In the genomic region with DNA sequence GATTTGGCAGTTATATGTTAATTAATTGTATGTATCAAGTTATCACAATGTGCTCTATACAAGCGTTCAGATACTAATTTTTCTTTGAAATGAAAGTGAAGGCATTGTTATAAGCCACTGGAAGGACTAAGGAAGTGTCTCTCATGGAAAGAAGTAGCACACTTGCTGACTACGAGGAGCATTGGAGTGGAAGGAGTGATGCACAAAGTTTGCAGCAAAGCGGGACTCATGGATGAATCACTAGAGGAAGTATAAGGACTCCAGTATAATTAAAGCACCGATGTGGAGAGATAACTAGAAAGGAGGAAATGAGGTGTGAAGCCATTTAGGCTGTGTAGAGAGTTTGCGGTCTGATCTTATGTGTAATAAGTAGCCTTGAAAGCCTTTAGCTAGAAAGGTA, we compare ENCODE assay signal across 23 mouse cellular contexts. TPM values are rescaled to one million over a fixed set of nuclear protein-coding genes. Genes with fewer than 3 reads are reported as not detected.
DNase-seq lines count a peak whose midpoint lies in the region; ATAC-seq lines count a peak whose summit lies in the region.
"Had no signal": no experiment of that assay in that cellular context is flagged by ENCODE, and none has a peak within 500 bp of the region (broad histone marks: within the 10 kb centered on the region; RNA-seq: fewer than 3 reads in every experiment).

No protein-coding gene starts in this region.

- no peak for DNase-seq in kidney, adult 8-10 months
- peak; percentile 82 for DNase-seq in Muller cell, postnatal 12 days (ENCODE audit: inconsistent ontology term)
- peak; percentile 62 for DNase-seq in retina, embryonic 14.5 days (ENCODE audit: low spot score)
- DNase-seq in testis, postnatal 14 days (ENCODE audit: low spot score): no peak
- DNase-seq in heart, adult 8-10 months (ENCODE audit: low spot score): no peak
- DNase-seq: adrenal gland, adult 8-10 months; adrenal gland, postnatal 36 days; cerebellum, adult 11-12 months; cerebellum, adult 9-10 months; cerebellum, postnatal 25 days; gastrocnemius, postnatal 10 days; heart, adult 18-20 months had no signal

- WGBS in kidney, embryonic 15.5 days: 65% methylated on average over 5 of the region's 5 CpGs

- no peak overlapping the region for H3K4me3 ChIP-seq in kidney, embryonic 15.5 days (replicated peaks)
- H3K4me3 ChIP-seq: embryonic facial prominence, embryonic 12.5 days; forebrain, embryonic 15.5 days; hindbrain, embryonic 10.5 days; intestine, embryonic 15.5 days had no signal

- 0 out of 2 replicates have a peak, but pooled peaks have one; percentile 29 for ATAC-seq in kidney, embryonic 15.5 days (replicated peaks; ENCODE audit: low FRiP score)
- ATAC-seq: forebrain, embryonic 15.5 days; intestine, embryonic 15.5 days had no signal

- no peaks in the 10 kb centered on the region for H3K36me3 ChIP-seq in kidney, embryonic 15.5 days
- H3K36me3 ChIP-seq: embryonic facial prominence, embryonic 12.5 days; forebrain, embryonic 15.5 days; hindbrain, embryonic 10.5 days; intestine, embryonic 15.5 days had no signal

- H3K9me3 ChIP-seq in kidney, embryonic 15.5 days (replicated peaks): no peaks in the 10 kb centered on the region
- H3K9me3 ChIP-seq: embryonic facial prominence, embryonic 12.5 days; forebrain, embryonic 15.5 days; hindbrain, embryonic 10.5 days; intestine, embryonic 15.5 days had no signal

- no peak overlapping the region for H3K4me2 ChIP-seq in kidney, embryonic 15.5 days
- H3K4me2 ChIP-seq: embryonic facial prominence, embryonic 12.5 days; forebrain, embryonic 15.5 days; heart, embryonic 11.5 days; intestine, embryonic 15.5 days had no signal

- no peak overlapping the region for H3K9ac ChIP-seq in kidney, embryonic 15.5 days
- H3K9ac ChIP-seq: embryonic facial prominence, embryonic 12.5 days; forebrain, embryonic 15.5 days; intestine, embryonic 15.5 days had no signal

- no peaks in the 10 kb centered on the region for H3K27me3 ChIP-seq in kidney, embryonic 15.5 days
- H3K27me3 ChIP-seq: embryonic facial prominence, embryonic 12.5 days; forebrain, embryonic 15.5 days; intestine, embryonic 15.5 days had no signal

- H3K27ac ChIP-seq in kidney, embryonic 15.5 days: no peak overlapping the region
- H3K27ac ChIP-seq: embryonic facial prominence, embryonic 12.5 days; forebrain, embryonic 15.5 days; hindbrain, embryonic 10.5 days; intestine, embryonic 15.5 days had no signal

- no peaks in the 10 kb centered on the region for H3K4me1 ChIP-seq in kidney, embryonic 15.5 days
- H3K4me1 ChIP-seq: embryonic facial prominence, embryonic 12.5 days; forebrain, embryonic 15.5 days; hindbrain, embryonic 10.5 days; intestine, embryonic 15.5 days had no signal

RNA-seq across cellular contexts. Expression of gene Serpinb7, which starts 45.9 kb away (rescaled TPM):
- 0.39 TPM in 1 of 2 replicates, not detected in the other for polyA plus RNA-seq in kidney, embryonic 15.5 days (2015; fragmentation: Nextera tagmentation; extraction: Ambion mirVana)
- not detected for total RNA-seq in heart, adult 8-10 months (2022)
- total RNA-seq: adrenal gland, adult 8-10 months; adrenal gland, postnatal 36 days; ES-E14; gastrocnemius, postnatal 10 days; gastrocnemius, postnatal 4 days; heart, adult 18-20 months; heart, postnatal 25 days had no signal
- polyA plus RNA-seq: cortical plate, adult 2 months; forebrain, embryonic 11.5 days; forebrain, embryonic 15.5 days; heart, embryonic 11.5 days had no signal

Comparison
In these comparisons a context has a peak if more than half of its experiments do, and no peak if none do; other contexts are left out.
1. DNase-seq: peak in Muller cell, postnatal 12 days (single experiment) and retina, embryonic 14.5 days (single experiment); none in kidney, adult 8-10 months (0 of 2), testis, postnatal 14 days (single experiment) and heart, adult 8-10 months (single experiment).